Mouse (Mus musculus): ENCODE results near the gene Uba52.

The Uba52 gene

GRCm38 (mm10) chr8:70504851-70505250 is 5.8 kb downstream of the Uba52 start:
- in situ Hi-C loops (cut with MboI), result loop anchor here (5.0 kb wide), 1 partner anchor 128 kb away; no protein-coding TSS in a partner anchor

GRCm38 (mm10) chr8:70504291-70504716 is 6.3 kb downstream of the Uba52 start:
- in situ Hi-C loops (cut with MboI), result no loop called here

GRCm38 (mm10) chr8:70503062-70503750 is 7.4 kb downstream of the Uba52 start:
- in situ Hi-C loops (cut with MboI), result no loop called here

- in situ Hi-C loops (cut with MboI), result no loop called here
Measured at GRCm38 (mm10) chr8:70502540-70502939, 8.1 kb downstream of the Uba52 start.

- in situ Hi-C loops (cut with MboI), result no loop called here
Measured at GRCm38 (mm10) chr8:70501820-70502529, 8.6 kb downstream of the Uba52 start.

GRCm38 (mm10) chr8:70500386-70501301 is 10.0 kb downstream of the Uba52 start:
- in situ Hi-C loops (cut with MboI), result no loop called here

- in situ Hi-C loops (cut with MboI), result no loop called here
Measured at GRCm38 (mm10) chr8:70495771-70496062, 14.9 kb downstream of the Uba52 start.

- in situ Hi-C loops (cut with MboI), result no loop called here
Measured at GRCm38 (mm10) chr8:70495001-70495770, 15.4 kb downstream of the Uba52 start.

- in situ Hi-C loops (cut with MboI), result no loop called here
Measured at GRCm38 (mm10) chr8:70494416-70494945, 16.1 kb downstream of the Uba52 start.

GRCm38 (mm10) chr8:70493692-70494415 is 16.7 kb downstream of the Uba52 start:
- in situ Hi-C loops (cut with MboI), result no loop called here

GRCm38 (mm10) chr8:70492664-70493640 is 17.6 kb downstream of the Uba52 start, which contains the start of gene Crlf1:
Crlf1 (plus strand) TSS chr8:70493158.
- in situ Hi-C loops (cut with MboI), result no loop called here

- in situ Hi-C loops (cut with MboI), result no loop called here
Measured at GRCm38 (mm10) chr8:70490880-70491495, 19.6 kb downstream of the Uba52 start.

- in situ Hi-C loops (cut with MboI), result no loop called here
Measured at GRCm38 (mm10) chr8:70490061-70490879, 20.3 kb downstream of the Uba52 start.

GRCm38 (mm10) chr8:70489576-70489975 is 21.0 kb downstream of the Uba52 start:
- in situ Hi-C loops (cut with MboI), result no loop called here

GRCm38 (mm10) chr8:70488931-70489470 is 21.6 kb downstream of the Uba52 start:
- in situ Hi-C loops (cut with MboI), result no loop called here

GRCm38 (mm10) chr8:70487993-70488796 is 22.4 kb downstream of the Uba52 start:
- in situ Hi-C loops (cut with MboI), result no loop called here

GRCm38 (mm10) chr8:70486941-70487520 is 23.6 kb downstream of the Uba52 start, which contains the start of gene Tmem59l:
Tmem59l (minus strand) TSS chr8:70487358.
- in situ Hi-C loops (cut with MboI), result no loop called here

All from mature B cell (primary cell).